Mouse (Mus musculus) cerebellum, adult 2 months (tissue): ENCODE data around the gene Oas1d. TPM values are rescaled to one million over a fixed set of nuclear protein-coding genes. Genes with fewer than 3 reads are reported as not detected.
A peak's percentile ranks its signal among the peaks of the same experiment; 100 is the strongest.

Experiments
- DNase-seq, 2 experiments: peaks; one replicate each; pipeline ENCODE4 v3.0.0; 2021
- H3K27ac ChIP-seq: fragments of 200-500 bp; 2 replicates; pipeline ENCODE4 v1.5.1; 2012; ENCODE audit warnings: low read length, control low read depth, inconsistent platforms; ENCODE audit not compliant: insufficient read depth
- H3K27me3 ChIP-seq: fragments of 200-500 bp; 2 replicates; pipeline ENCODE4 v1.6.1; 2012; ENCODE audit warnings: inconsistent platforms, mild to moderate bottlenecking, low read length, moderate library complexity; ENCODE audit not compliant: control insufficient read depth, insufficient read depth
- H3K4me1 ChIP-seq: fragments of 200-500 bp; 2 replicates; pipeline ENCODE4 v1.6.1; 2011; ENCODE audit warnings: low read length; ENCODE audit not compliant: control insufficient read depth, insufficient read depth
- H3K4me3 ChIP-seq: fragments of 200-500 bp; replicated peaks from 2 replicates; pipeline ENCODE3; 2011; ENCODE audit warnings: mild to moderate bottlenecking, low read depth, low read length, control low read depth; ENCODE audit not compliant: insufficient read depth
- CTCF ChIP-seq: fragments of 200-500 bp; IDR thresholded peaks from 2 replicates; pipeline ENCODE4 v1.5.1; 2011; ENCODE audit warnings: low read depth, mild to moderate bottlenecking, control low read depth, low read length, moderate library complexity, borderline replicate concordance; ENCODE audit not compliant: insufficient read depth
- POLR2A ChIP-seq: fragments of 200-500 bp; IDR thresholded peaks from 2 replicates; pipeline ENCODE4 v1.6.1; 2011; ENCODE audit warnings: low read length, control low read depth, borderline replicate concordance; ENCODE audit not compliant: insufficient read depth
- WGBS: fragments of 180-500 bp; shearing (Covaris S2); methylation state at CpG from one replicate; pipeline ENCODE4 v1.1.7; 2018; 5-methylcytosine and 5-hydroxymethylcytosine counted together
- polyA plus RNA-seq: library from polyadenylated mRNA; depleted of rRNA; stranded (reverse); fragments of >200 nt; gene quantifications from 2 replicates; pipeline ENCODE4 v1.2.3, GENCODE M21; 2012

Oas1d gene
- polyA plus RNA-seq, 1 experiment, result not detected

- H3K27ac ChIP-seq, result no peak overlapping the region
- H3K4me1 ChIP-seq, result no peaks in the 10 kb centered on the region
- DNase-seq, result no peak
- WGBS, result 66% methylated on average over 10 of the region's 10 CpGs
- H3K4me3 ChIP-seq, result no peak overlapping the region
- H3K27me3 ChIP-seq, result no peaks in the 10 kb centered on the region
- no peak for TF ChIP-seq POLR2A
- TF ChIP-seq CTCF, result no peak
These were observed 38.0 kb downstream of the Oas1d start for GRCm38 (mm10) chr5:120952242-120952770.

GRCm38 (mm10) chr5:120953974-120954373, 39.6 kb downstream of the Oas1d start:
- TF ChIP-seq CTCF (peak; percentile 96), POLR2A (no peak)
- Histone ChIP-seq H3K4me1 (no peaks in the 10 kb centered on the region), H3K4me3 (no peak overlapping the region), H3K27ac (no peak overlapping the region), H3K27me3 (no peaks in the 10 kb centered on the region)
- WGBS, result 19% methylated on average over 5 of the region's 5 CpGs
- DNase-seq, result peak; percentile 55 to 72

GRCm38 (mm10) chr5:120961004-120961403, 46.7 kb downstream of the Oas1d start:
- WGBS, result 39% methylated on average over 4 of the region's 4 CpGs
- DNase-seq, result no peak
- H3K27me3 ChIP-seq, result no peaks in the 10 kb centered on the region
- H3K4me1 ChIP-seq, result no peaks in the 10 kb centered on the region
- no peak overlapping the region for H3K27ac ChIP-seq
- no peak overlapping the region for H3K4me3 ChIP-seq
- TF ChIP-seq POLR2A (no peak), CTCF (no peak)

GRCm38 (mm10) chr5:120966156-120966555, 51.8 kb downstream of the Oas1d start:
- no peak for DNase-seq
- H3K27me3 ChIP-seq, result no peaks in the 10 kb centered on the region
- no peak overlapping the region for H3K27ac ChIP-seq
- no peak for TF ChIP-seq POLR2A
- TF ChIP-seq CTCF, result no peak
- H3K4me1 ChIP-seq, result peaks cover 41% of the 10 kb centered on the region
- WGBS, result 67% methylated on average over 4 of the region's 4 CpGs
- H3K4me3 ChIP-seq, result no peak overlapping the region

DNA sequence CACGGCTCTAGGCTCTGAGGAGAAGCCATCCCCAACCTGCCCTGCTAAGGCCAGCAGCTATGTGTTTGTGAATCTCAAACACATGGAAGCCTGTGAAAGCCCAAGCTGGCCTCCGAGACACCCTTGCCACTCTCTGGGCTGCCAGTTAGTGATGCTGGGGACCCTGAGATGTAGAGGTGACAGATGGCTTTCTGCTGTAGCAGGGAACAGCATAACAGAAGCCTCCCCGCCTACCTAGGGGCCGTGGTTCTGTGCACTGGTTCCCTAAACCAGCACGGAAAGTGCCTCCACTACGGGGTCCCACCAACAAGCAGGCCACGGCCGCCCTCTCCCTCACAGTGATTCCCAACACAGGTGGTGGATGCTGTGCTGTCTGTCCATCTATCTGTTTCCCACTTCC, 52.6 kb downstream of the Oas1d start:
- Histone ChIP-seq H3K4me1 (peaks cover 47% of the 10 kb centered on the region), H3K27me3 (no peaks in the 10 kb centered on the region), H3K4me3 (no peak overlapping the region), H3K27ac (no peak overlapping the region)
- DNase-seq, result no peak
- TF ChIP-seq CTCF (no peak), POLR2A (no peak)
- WGBS, result 56% methylated on average over 8 of the region's 8 CpGs

GRCm38 (mm10) chr5:120967355-120968133, 53.2 kb downstream of the Oas1d start:
- Histone ChIP-seq H3K4me1 (peaks cover 50% of the 10 kb centered on the region), H3K4me3 (no peak overlapping the region), H3K27ac (no peak overlapping the region; the same call in 1 of the 2 replicates), H3K27me3 (no peaks in the 10 kb centered on the region)
- peak in 1 of 2 experiments; percentile 56 for DNase-seq
- no peak for TF ChIP-seq POLR2A
- no peak for TF ChIP-seq CTCF
- WGBS, result 30% methylated on average over 13 of the region's 13 CpGs

DNA sequence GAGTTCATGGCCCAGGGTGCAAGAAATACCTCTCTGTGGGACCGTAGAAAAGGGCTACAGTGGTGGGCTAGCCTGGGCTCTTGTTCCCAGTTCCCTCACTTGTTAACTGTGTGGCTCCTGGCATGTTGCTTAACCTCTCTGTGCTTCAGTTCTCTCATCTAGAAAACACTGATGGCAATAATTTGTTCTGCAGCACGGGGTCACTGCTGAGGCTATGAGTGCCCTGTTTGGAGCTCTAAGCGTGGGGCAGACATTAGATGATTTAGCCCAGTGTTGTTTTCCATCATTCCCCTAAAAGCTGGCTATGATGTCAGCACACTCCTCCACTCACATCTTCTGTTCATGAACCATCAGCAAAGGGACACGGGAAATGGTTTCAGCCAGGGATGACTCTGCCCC, 53.8 kb downstream of the Oas1d start:
- TF ChIP-seq POLR2A, result no peak
- peak; percentile 34; the same call in 1 of the 2 replicates for TF ChIP-seq CTCF
- DNase-seq, result peak in 1 of 2 experiments; percentile 32
- Histone ChIP-seq H3K27ac (no peak overlapping the region; the same call in 1 of the 2 replicates), H3K4me1 (peaks cover 53% of the 10 kb centered on the region), H3K4me3 (no peak overlapping the region), H3K27me3 (no peaks in the 10 kb centered on the region)
- 42% methylated on average over 4 of the region's 4 CpGs for WGBS

- H3K27me3 ChIP-seq, result no peaks in the 10 kb centered on the region
- H3K4me3 ChIP-seq, result no peak overlapping the region
- no peak overlapping the region for H3K27ac ChIP-seq
- H3K4me1 ChIP-seq, result peaks cover 56% of the 10 kb centered on the region
- no peak for TF ChIP-seq CTCF
- 79% methylated on average over 8 of the region's 8 CpGs for WGBS
- peak in 1 of 2 experiments; percentile 47 for DNase-seq
These were observed 54.5 kb downstream of the Oas1d start for GRCm38 (mm10) chr5:120968799-120969198.
